Mouse (Mus musculus) erythroblast, embryonic 14.5 days (primary cell): ENCODE results near the gene Fance. TPM values are rescaled to one million over a fixed set of nuclear protein-coding genes. Genes with fewer than 3 reads are reported as not detected.

Experiments used
- H3K27me3 ChIP-seq: 2 replicates; pipeline ENCODE4 v1.6.1; 2012; ENCODE audit warnings: inconsistent platforms; ENCODE audit not compliant: control insufficient read depth
- H3K36me3 ChIP-seq: 2 replicates; pipeline ENCODE4 v1.6.1; 2012; ENCODE audit warnings: mild to moderate bottlenecking, inconsistent platforms; ENCODE audit not compliant: control insufficient read depth
- H3K4me1 ChIP-seq: 2 replicates; pipeline ENCODE4 v1.6.1; 2012; ENCODE audit warnings: inconsistent platforms; ENCODE audit not compliant: control insufficient read depth
- H3K4me3 ChIP-seq: replicated peaks from 2 replicates; pipeline ENCODE3; 2012; ENCODE audit warnings: moderate library complexity, mild to moderate bottlenecking, inconsistent platforms
- H3K9me3 ChIP-seq: 2 replicates; pipeline ENCODE4 v1.6.1; 2012; ENCODE audit warnings: low read length, inconsistent platforms, mixed read lengths; ENCODE audit not compliant: control insufficient read depth
- GATA1 ChIP-seq: IDR thresholded peaks from 2 replicates; pipeline ENCODE4 v1.6.1; 2012; ENCODE audit warnings: low read length, inconsistent platforms, mixed read lengths
- TAL1 ChIP-seq: IDR thresholded peaks from 3 replicates; pipeline ENCODE4 v1.6.1; 2012; ENCODE audit warnings: low read length, inconsistent platforms, mixed read lengths
- polyA plus RNA-seq: library from polyadenylated mRNA; stranded (reverse); fragments of >175 nt; gene quantifications from 2 replicates; pipeline ENCODE4 v1.2.3, GENCODE M21; 2012

Fance gene
- polyA plus RNA-seq, 1 experiment, result 1.7 TPM

- no peak overlapping the region for H3K4me3 ChIP-seq
- no peak for TF ChIP-seq TAL1
- no peak for TF ChIP-seq GATA1
- peaks cover 5% of the 10 kb centered on the region for H3K9me3 ChIP-seq
- H3K4me1 ChIP-seq, result peaks cover 16% of the 10 kb centered on the region
- no peaks in the 10 kb centered on the region for H3K27me3 ChIP-seq
- peaks cover 38% of the 10 kb centered on the region for H3K36me3 ChIP-seq
Observed at GRCm38 (mm10) chr17:28287980-28288379, 25.3 kb upstream of the Fance start.

GRCm38 (mm10) chr17:28290262-28290661 lies 23.1 kb upstream of the Fance start:
- peaks cover 5% of the 10 kb centered on the region for H3K9me3 ChIP-seq
- H3K4me1 ChIP-seq, result peaks cover 17% of the 10 kb centered on the region
- no peaks in the 10 kb centered on the region for H3K27me3 ChIP-seq
- TF ChIP-seq GATA1, result no peak
- no peak for TF ChIP-seq TAL1
- H3K4me3 ChIP-seq, result no peak overlapping the region
- peaks cover 49% of the 10 kb centered on the region for H3K36me3 ChIP-seq

- peaks cover 17% of the 10 kb centered on the region for H3K4me1 ChIP-seq
- H3K36me3 ChIP-seq, result peaks cover 53% of the 10 kb centered on the region
- H3K9me3 ChIP-seq, result peaks cover 5% of the 10 kb centered on the region
- TF ChIP-seq GATA1, result no peak
- TF ChIP-seq TAL1, result no peak
- H3K4me3 ChIP-seq, result no peak overlapping the region
- H3K27me3 ChIP-seq, result no peaks in the 10 kb centered on the region
Observed at GRCm38 (mm10) chr17:28290671-28291070, 22.6 kb upstream of the Fance start.

- Histone ChIP-seq H3K36me3 (peaks cover 57% of the 10 kb centered on the region), H3K4me3 (no peak overlapping the region)
Observed at GRCm38 (mm10) chr17:28291346-28291745, 22.0 kb upstream of the Fance start.

GRCm38 (mm10) chr17:28293716-28294115 lies 19.6 kb upstream of the Fance start:
- no peak for TF ChIP-seq TAL1
- TF ChIP-seq GATA1, result no peak
- Histone ChIP-seq H3K4me3 (no peak overlapping the region), H3K4me1 (peaks cover 13% of the 10 kb centered on the region)

More at GRCm38 (mm10) chr17:28291346-28291745, 22.0 kb upstream of the Fance start:
- Histone ChIP-seq H3K9me3 (peaks cover 5% of the 10 kb centered on the region), H3K4me1 (peaks cover 17% of the 10 kb centered on the region), H3K27me3 (no peaks in the 10 kb centered on the region)
- TF ChIP-seq TAL1 (no peak), GATA1 (no peak)

GRCm38 (mm10) chr17:28294449-28295333 lies 18.6 kb upstream of the Fance start:
- Histone ChIP-seq H3K27me3 (no peaks in the 10 kb centered on the region), H3K36me3 (peaks cover 64% of the 10 kb centered on the region), H3K4me1 (peaks cover 13% of the 10 kb centered on the region)

More at GRCm38 (mm10) chr17:28293716-28294115, 19.6 kb upstream of the Fance start:
- no peaks in the 10 kb centered on the region for H3K27me3 ChIP-seq
- peaks cover 5% of the 10 kb centered on the region for H3K9me3 ChIP-seq
- H3K36me3 ChIP-seq, result peaks cover 55% of the 10 kb centered on the region

GRCm38 (mm10) chr17:28298888-28299287 lies 14.4 kb upstream of the Fance start:
- Histone ChIP-seq H3K27me3 (no peaks in the 10 kb centered on the region), H3K4me1 (peaks cover 4% of the 10 kb centered on the region), H3K4me3 (no peak overlapping the region), H3K9me3 (no peaks in the 10 kb centered on the region), H3K36me3 (peaks cover 56% of the 10 kb centered on the region)
- TF ChIP-seq GATA1 (no peak), TAL1 (no peak)

More at GRCm38 (mm10) chr17:28294449-28295333, 18.6 kb upstream of the Fance start:
- Histone ChIP-seq H3K9me3 (peaks cover 5% of the 10 kb centered on the region), H3K4me3 (no peak overlapping the region)
- TF ChIP-seq TAL1 (no peak), GATA1 (no peak)

- Histone ChIP-seq H3K36me3 (peaks cover 52% of the 10 kb centered on the region), H3K4me1 (peaks cover 4% of the 10 kb centered on the region; the same call in 1 of the 2 replicates), H3K27me3 (no peaks in the 10 kb centered on the region), H3K9me3 (no peaks in the 10 kb centered on the region), H3K4me3 (no peak overlapping the region)
- TF ChIP-seq TAL1 (no peak), GATA1 (no peak)
Observed at GRCm38 (mm10) chr17:28299669-28300320, 13.5 kb upstream of the Fance start.

GRCm38 (mm10) chr17:28300323-28300722 lies 13.0 kb upstream of the Fance start:
- Histone ChIP-seq H3K4me1 (peaks cover 2% of the 10 kb centered on the region; the same call in 1 of the 2 replicates), H3K9me3 (peaks cover 3% of the 10 kb centered on the region), H3K4me3 (no peak overlapping the region), H3K36me3 (peaks cover 46% of the 10 kb centered on the region), H3K27me3 (no peaks in the 10 kb centered on the region)
- TF ChIP-seq GATA1, result no peak
- TF ChIP-seq TAL1, result no peak
